Mouse (Mus musculus) liver, embryonic 12.5 days (tissue): ENCODE data around the gene Apoe. TPM values are rescaled to one million over a fixed set of nuclear protein-coding genes. Genes with fewer than 3 reads are reported as not detected.
A peak's percentile ranks its signal among the peaks of the same experiment; 100 is the strongest.

Source experiments
- ATAC-seq: fragments of 200-750 bp; cut with Nextera tagmentation; 2 replicates; pipeline ENCODE4 v1.8.0; 2017; ENCODE audit warnings: moderate number of reproducible peaks, mild to moderate bottlenecking, moderate library complexity
- H3K27ac ChIP-seq: fragments of 300-500 bp; sonication (generic); 2 replicates; pipeline ENCODE4 v1.5.1; 2016; ENCODE audit warnings: mild to moderate bottlenecking
- H3K27me3 ChIP-seq: fragments of 300-500 bp; sonication (generic); replicated peaks from 2 replicates; pipeline ENCODE4 v1.6.1; 2016; ENCODE audit warnings: mild to moderate bottlenecking, moderate library complexity
- H3K36me3 ChIP-seq: fragments of 300-500 bp; sonication (generic); 2 replicates; pipeline ENCODE4 v1.6.1; 2016; ENCODE audit warnings: mild to moderate bottlenecking, moderate library complexity
- H3K4me1 ChIP-seq: fragments of 300-500 bp; sonication (generic); 2 replicates; pipeline ENCODE4 v1.6.1; 2016
- H3K4me2 ChIP-seq: fragments of 300-500 bp; sonication (generic); 2 replicates; pipeline ENCODE4 v1.6.1; 2016; ENCODE audit warnings: mild to moderate bottlenecking, moderate library complexity
- H3K4me3 ChIP-seq: fragments of 300-500 bp; sonication (generic); 2 replicates; pipeline ENCODE4 v1.5.1; 2016; ENCODE audit warnings: mild to moderate bottlenecking, moderate library complexity
- H3K9ac ChIP-seq: fragments of 300-500 bp; sonication (generic); 2 replicates; pipeline ENCODE4 v1.6.1; 2016; ENCODE audit warnings: mild to moderate bottlenecking, moderate library complexity
- H3K9me3 ChIP-seq: fragments of 300-500 bp; sonication (generic); replicated peaks from 2 replicates; pipeline ENCODE4 v1.6.1; 2016; ENCODE audit warnings: mild to moderate bottlenecking, moderate library complexity
- WGBS: fragments of 180-500 bp; shearing (Covaris S2); methylation state at CpG from one replicate; pipeline ENCODE4 v1.1.7; 2016; ENCODE audit not compliant: insufficient replicate concordance; 5-methylcytosine and 5-hydroxymethylcytosine counted together
- polyA plus RNA-seq: library from polyadenylated mRNA; unstranded; fragments of >200 nt; fragmentation: Nextera tagmentation; extraction: Ambion mirVana; gene quantifications from 2 replicates; pipeline ENCODE4 v1.2.1, GENCODE M21; 2016

Gene Apoe
- polyA plus RNA-seq, 1 experiment from 2014 or later = 1,289 TPM

DNA sequence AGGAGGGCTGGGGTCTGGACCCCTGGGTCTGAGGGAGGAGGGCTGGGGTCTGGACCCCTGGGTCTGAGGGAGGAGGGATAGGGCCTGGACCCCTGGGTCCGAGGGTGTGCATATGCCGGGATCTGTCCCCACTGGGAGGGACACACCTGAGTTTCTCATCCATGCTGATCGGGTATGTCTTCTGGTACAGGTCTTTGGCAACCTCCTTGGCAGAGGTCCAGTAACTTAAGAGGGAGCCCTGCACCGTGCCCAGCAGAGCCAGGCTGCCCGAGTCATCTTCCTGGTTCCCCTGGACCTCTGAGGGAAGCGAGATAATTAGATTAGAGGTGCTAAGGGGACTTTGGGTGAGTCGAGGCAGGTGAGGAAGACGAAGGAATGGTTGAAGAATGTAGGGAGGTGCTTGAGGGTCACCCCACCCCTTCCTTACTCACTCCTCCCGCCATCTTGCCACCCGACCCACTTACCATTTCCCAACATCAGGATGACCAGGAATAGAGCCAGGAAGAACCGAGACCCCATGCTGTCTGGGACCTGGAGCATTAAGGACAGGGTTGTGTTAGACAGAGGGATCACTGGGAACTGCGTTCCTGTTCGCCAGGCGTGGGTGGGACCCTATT, 25.8 kb downstream of the Apoe start:
- no peak for ATAC-seq
- H3K4me1 ChIP-seq = peaks cover 16% of the 10 kb centered on the region
- no peaks in the 10 kb centered on the region for H3K9me3 ChIP-seq
- no peaks in the 10 kb centered on the region; the same call in 1 of the 2 replicates for H3K27me3 ChIP-seq
- H3K36me3 ChIP-seq = no peaks in the 10 kb centered on the region
- 61% methylated on average over 14 of the region's 14 CpGs for WGBS
- H3K27ac ChIP-seq = no peak overlapping the region
- H3K9ac ChIP-seq = no peak overlapping the region
- no peak overlapping the region for H3K4me2 ChIP-seq
- H3K4me3 ChIP-seq = no peak overlapping the region

- Histone ChIP-seq H3K9me3 (no peaks in the 10 kb centered on the region), H3K9ac (no peak overlapping the region), H3K4me3 (no peak overlapping the region), H3K36me3 (no peaks in the 10 kb centered on the region), H3K27ac (no peak overlapping the region), H3K4me1 (peaks cover 15% of the 10 kb centered on the region), H3K4me2 (no peak overlapping the region), H3K27me3 (no peaks in the 10 kb centered on the region; the same call in 1 of the 2 replicates)
- 69% methylated on average over 10 of the region's 10 CpGs for WGBS
- ATAC-seq = no peak
Measured at GRCm38 (mm10) chr7:19671511-19671910, 27.5 kb downstream of the Apoe start.

GRCm38 (mm10) chr7:19668947-19669721, 29.9 kb downstream of the Apoe start:
- Histone ChIP-seq H3K27ac (peak overlapping the region; percentile 64), H3K4me3 (no peak overlapping the region), H3K4me2 (peak overlapping the region; percentile 39), H3K9ac (no peak overlapping the region), H3K27me3 (no peaks in the 10 kb centered on the region; the same call in 1 of the 2 replicates), H3K9me3 (no peaks in the 10 kb centered on the region), H3K4me1 (peaks cover 23% of the 10 kb centered on the region), H3K36me3 (no peaks in the 10 kb centered on the region)
- peak; percentile 60 for ATAC-seq
- 5% methylated on average over 10 of the region's 10 CpGs for WGBS

- no peak for ATAC-seq
- Histone ChIP-seq H3K4me1 (peaks cover 40% of the 10 kb centered on the region), H3K36me3 (peaks cover 7% of the 10 kb centered on the region), H3K4me3 (no peak overlapping the region), H3K9ac (no peak overlapping the region), H3K4me2 (no peak overlapping the region), H3K27ac (no peak overlapping the region), H3K27me3 (no peaks in the 10 kb centered on the region; the same call in 1 of the 2 replicates), H3K9me3 (no peaks in the 10 kb centered on the region)
- WGBS = 67% methylated on average over 2 of the region's 2 CpGs
Measured at GRCm38 (mm10) chr7:19667434-19667833, 31.6 kb downstream of the Apoe start.

DNA sequence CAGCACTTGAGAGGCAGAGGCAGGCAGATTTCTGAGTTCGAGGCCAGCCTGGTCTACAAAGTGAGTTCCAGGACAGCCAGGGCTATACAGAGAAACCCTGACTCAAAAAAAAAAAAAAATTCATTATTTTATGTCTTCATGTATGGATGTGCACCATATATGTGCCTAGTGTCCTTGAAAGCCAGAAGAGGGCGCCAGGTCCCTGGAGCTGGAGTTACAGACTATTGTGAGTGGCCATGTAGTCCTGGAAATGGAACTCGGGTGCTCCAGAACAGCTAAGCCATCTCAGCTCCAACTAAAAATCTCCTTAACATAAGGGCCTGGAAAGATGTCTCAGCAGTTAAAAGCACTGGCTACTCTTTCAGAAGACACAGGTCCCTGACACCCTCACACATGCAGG, 32.2 kb downstream of the Apoe start:
- ATAC-seq = no peak
- no peak overlapping the region for H3K9ac ChIP-seq
- H3K4me3 ChIP-seq = no peak overlapping the region
- no peaks in the 10 kb centered on the region; the same call in 1 of the 2 replicates for H3K27me3 ChIP-seq
- H3K9me3 ChIP-seq = no peaks in the 10 kb centered on the region
- 56% methylated on average over 3 of the region's 3 CpGs for WGBS
- peaks cover 13% of the 10 kb centered on the region for H3K36me3 ChIP-seq
- H3K4me1 ChIP-seq = peaks cover 44% of the 10 kb centered on the region
- no peak overlapping the region for H3K4me2 ChIP-seq
- no peak overlapping the region for H3K27ac ChIP-seq

DNA sequence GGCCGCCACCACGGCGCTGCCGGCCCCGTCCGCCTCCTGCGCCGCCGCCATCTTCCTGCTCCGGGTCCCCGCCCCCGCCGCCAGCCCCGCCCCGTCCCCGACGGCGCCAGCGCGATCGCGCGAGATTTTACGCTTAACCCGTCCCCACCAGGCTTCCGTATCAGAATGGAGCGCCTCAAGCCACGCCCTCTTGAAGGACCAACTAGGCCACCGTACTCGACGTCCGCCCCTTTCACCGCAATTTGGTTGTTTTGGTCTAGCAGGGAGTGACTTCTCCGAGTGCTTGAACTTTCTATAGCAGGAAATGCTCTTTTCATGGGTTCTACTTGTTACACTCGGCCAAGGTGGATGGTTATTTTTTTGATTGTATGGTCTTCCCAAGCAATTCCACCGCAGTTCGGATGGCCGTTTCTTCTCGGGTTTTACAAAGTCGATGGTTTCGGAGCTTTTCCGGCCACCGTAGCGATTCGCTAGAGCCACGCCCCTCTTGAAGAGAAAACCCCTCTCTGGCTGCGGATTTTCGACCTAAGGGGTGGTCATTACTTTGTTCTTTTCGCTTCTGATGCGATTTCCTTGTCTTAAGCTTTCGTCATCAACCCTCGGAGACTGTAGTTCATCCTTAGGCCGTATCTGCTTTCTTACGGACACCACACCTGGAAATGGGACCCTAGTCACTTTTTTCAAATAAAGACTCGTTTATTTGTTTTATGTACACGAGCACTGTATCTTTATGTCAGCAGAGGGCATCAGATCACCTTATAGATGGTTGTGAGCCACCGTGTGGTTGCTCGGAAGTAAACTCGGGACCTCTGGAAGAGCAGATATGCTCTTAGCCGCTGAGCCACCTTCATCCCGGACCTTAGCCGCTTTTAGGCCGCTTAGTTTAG, 33.8 kb downstream of the Apoe start, which contains the start of gene Clptm1:
Gene Clptm1 (minus strand): TSS at position 79 of the 887 bp plus-strand sequence.
- under 1% methylated on average over 63 of the region's 63 CpGs for WGBS
- Histone ChIP-seq H3K27me3 (no peaks in the 10 kb centered on the region; the same call in 1 of the 2 replicates), H3K9ac (peak within 1 kb of the TSS; percentile 97), H3K9me3 (no peaks in the 10 kb centered on the region), H3K36me3 (peaks cover 29% of the 10 kb centered on the region), H3K4me2 (peak within 1 kb of the TSS; percentile 85), H3K4me1 (peaks cover 51% of the 10 kb centered on the region), H3K27ac (peak within 1 kb of the TSS; percentile 95), H3K4me3 (peak within 1 kb of the TSS; percentile 99)
- ATAC-seq = peak; percentile 83

DNA sequence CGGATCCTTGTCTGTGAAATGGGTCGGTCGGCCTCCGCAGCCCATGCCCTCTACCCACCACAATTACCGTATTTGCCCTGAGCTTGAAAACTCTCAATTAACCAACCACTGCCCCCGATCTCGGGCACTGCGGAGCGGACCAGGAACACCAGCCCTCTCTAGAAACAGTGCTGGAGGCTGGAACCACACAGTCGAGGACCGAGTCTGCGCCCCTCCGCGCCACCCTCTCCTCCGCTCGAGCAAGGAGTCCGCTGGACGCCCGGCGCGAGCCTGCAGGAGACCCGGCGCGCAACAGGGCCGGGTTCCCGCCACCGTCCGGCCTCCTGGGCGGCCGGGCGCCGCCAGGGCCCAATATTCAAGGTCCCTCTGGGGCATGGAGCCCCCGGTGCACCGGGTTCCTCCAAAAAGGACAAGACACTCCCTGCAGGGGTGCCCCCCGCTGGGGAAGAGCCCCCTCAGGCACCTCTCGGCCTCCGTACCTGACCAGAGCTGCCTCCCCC, 34.5 kb downstream of the Apoe start:
- WGBS = under 1% methylated on average over 35 of the region's 37 CpGs
- peak; percentile 59 for ATAC-seq
- Histone ChIP-seq H3K27me3 (no peaks in the 10 kb centered on the region; the same call in 1 of the 2 replicates), H3K9me3 (no peaks in the 10 kb centered on the region), H3K4me3 (peak overlapping the region; percentile 99), H3K4me1 (peaks cover 46% of the 10 kb centered on the region), H3K4me2 (peak overlapping the region; percentile 85), H3K27ac (peak overlapping the region; percentile 95), H3K9ac (peak overlapping the region; percentile 97), H3K36me3 (peaks cover 36% of the 10 kb centered on the region)

GRCm38 (mm10) chr7:19663940-19664339, 35.0 kb downstream of the Apoe start:
- peaks cover 42% of the 10 kb centered on the region for H3K36me3 ChIP-seq
- peaks cover 41% of the 10 kb centered on the region for H3K4me1 ChIP-seq
- H3K27ac ChIP-seq = peak overlapping the region; percentile 95
- no peaks in the 10 kb centered on the region; the same call in 1 of the 2 replicates for H3K27me3 ChIP-seq
- peak overlapping the region; percentile 99 for H3K4me3 ChIP-seq
- H3K9ac ChIP-seq = peak overlapping the region; percentile 97
- H3K4me2 ChIP-seq = peak overlapping the region; percentile 85
- no peaks in the 10 kb centered on the region for H3K9me3 ChIP-seq
- WGBS = 10% methylated on average over 8 of the region's 8 CpGs
- no peak for ATAC-seq

DNA sequence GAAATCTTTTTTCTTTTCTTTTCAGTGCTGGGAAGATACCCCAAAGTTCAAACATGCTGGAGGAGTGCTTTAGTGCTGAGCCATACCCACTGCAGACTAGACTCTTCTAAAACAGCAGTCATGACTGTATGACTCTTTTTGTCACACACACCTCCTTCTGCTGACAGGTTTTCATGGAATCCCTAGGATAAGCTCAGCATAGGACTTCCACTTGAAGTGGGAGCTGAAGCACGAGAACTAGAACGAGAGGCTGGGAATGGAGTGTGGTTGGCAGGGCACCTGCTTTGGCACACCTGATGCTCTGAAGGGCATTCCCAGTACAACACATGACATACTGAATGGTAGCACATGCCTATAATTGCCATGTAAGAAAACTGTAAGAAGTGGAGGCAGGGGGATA, 46.4 kb downstream of the Apoe start:
- 85% methylated on average over 2 of the region's 2 CpGs for WGBS

DNA sequence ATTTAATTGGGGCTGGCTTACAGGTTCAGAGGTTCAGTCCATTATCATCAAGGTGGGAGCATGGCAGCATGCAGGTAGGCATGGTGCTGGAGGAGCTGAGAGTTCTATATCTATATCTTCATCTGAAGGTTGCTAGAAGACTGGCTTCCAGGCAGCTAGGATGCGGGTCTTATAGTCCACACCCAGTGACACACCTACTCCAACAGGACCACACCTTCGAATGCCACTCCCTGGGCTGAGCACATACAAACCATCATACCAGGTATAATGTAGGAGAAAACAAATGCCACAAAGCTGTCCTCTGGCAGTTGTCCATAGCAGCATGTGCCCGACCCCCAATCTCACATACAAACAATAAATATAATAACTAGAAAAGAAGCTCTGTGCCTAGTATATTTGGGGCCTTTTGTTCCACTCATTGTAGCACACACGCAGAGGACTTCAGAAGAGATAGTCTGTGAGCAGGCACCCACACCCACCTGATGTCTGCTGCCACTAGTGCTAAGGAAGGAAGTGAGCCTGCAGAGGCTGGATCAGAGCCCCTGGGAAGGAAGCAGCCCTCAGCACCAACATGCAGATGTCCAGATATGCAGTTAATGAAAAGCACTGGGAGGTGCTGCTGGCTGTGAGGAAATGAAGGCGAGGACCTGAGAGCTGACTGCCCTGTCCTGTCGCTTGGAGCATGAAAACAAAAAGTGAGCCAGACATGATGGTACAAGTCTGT, 47.8 kb downstream of the Apoe start:
- peak overlapping the region; percentile 36; the same call in 1 of the 2 replicates for H3K9ac ChIP-seq
- H3K4me3 ChIP-seq = no peak overlapping the region
- no peaks in the 10 kb centered on the region for H3K9me3 ChIP-seq
- ATAC-seq = peak; percentile 63; the same call in 1 of the 2 replicates
- 47% methylated on average over 6 of the region's 6 CpGs for WGBS
- no peaks in the 10 kb centered on the region for H3K27me3 ChIP-seq
- peak overlapping the region; percentile 38 for H3K4me2 ChIP-seq
- peak overlapping the region; percentile 61 for H3K27ac ChIP-seq
- peaks cover 22% of the 10 kb centered on the region for H3K4me1 ChIP-seq
- peaks cover 91% of the 10 kb centered on the region for H3K36me3 ChIP-seq

More for the DNA sequence above, 46.4 kb downstream of the Apoe start:
- ATAC-seq = no peak
- Histone ChIP-seq H3K27ac (no peak overlapping the region), H3K36me3 (peaks cover 93% of the 10 kb centered on the region), H3K27me3 (no peaks in the 10 kb centered on the region), H3K4me2 (no peak overlapping the region), H3K4me3 (no peak overlapping the region), H3K9ac (no peak overlapping the region), H3K9me3 (no peaks in the 10 kb centered on the region), H3K4me1 (peaks cover 22% of the 10 kb centered on the region)
